Mouse (Mus musculus) limb, embryonic 10.5 days (tissue): Measurements from ENCODE around the gene Atrn. TPM values are rescaled to one million over a fixed set of nuclear protein-coding genes. Genes with fewer than 3 reads are reported as not detected.

ENCODE experiments used
- DNase-seq: peaks from one replicate; pipeline ENCODE4 v3.0.0-alpha.2; 2017; ENCODE audit warnings: low spot score
- H3K27ac ChIP-seq: fragments of 300-500 bp; sonication (generic); 2 replicates; pipeline ENCODE4 v1.5.1; 2016; ENCODE audit warnings: mild to moderate bottlenecking
- H3K27me3 ChIP-seq: fragments of 300-500 bp; sonication (generic); 2 replicates; pipeline ENCODE4 v1.6.1; 2016; ENCODE audit warnings: low read depth, mild to moderate bottlenecking; ENCODE audit not compliant: poor library complexity, severe bottlenecking
- H3K36me3 ChIP-seq: fragments of 300-500 bp; sonication (generic); 2 replicates; pipeline ENCODE4 v1.6.1; 2016; ENCODE audit warnings: mild to moderate bottlenecking, moderate library complexity
- H3K4me1 ChIP-seq: fragments of 300-500 bp; sonication (generic); 2 replicates; pipeline ENCODE4 v1.6.1; 2016
- H3K4me3 ChIP-seq: fragments of 300-500 bp; sonication (generic); 2 replicates; pipeline ENCODE4 v1.5.1; 2016; ENCODE audit warnings: mild to moderate bottlenecking, moderate library complexity
- H3K9me3 ChIP-seq: fragments of 300-500 bp; sonication (generic); replicated peaks from 2 replicates; pipeline ENCODE4 v1.6.1; 2016; ENCODE audit warnings: mild to moderate bottlenecking
- WGBS: fragments of 180-500 bp; shearing (Covaris S2); methylation state at CpG from one replicate; pipeline ENCODE4 v1.1.7; 2016; 5-methylcytosine and 5-hydroxymethylcytosine counted together
- polyA plus RNA-seq: library from polyadenylated mRNA; unstranded; fragments of >200 nt; fragmentation: Nextera tagmentation; extraction: Ambion mirVana; gene quantifications from 2 replicates; pipeline ENCODE4 v1.2.1, GENCODE M21; 2016

Atrn gene
- polyA plus RNA-seq, 1 experiment from 2014 or later = 6.9 TPM

DNA sequence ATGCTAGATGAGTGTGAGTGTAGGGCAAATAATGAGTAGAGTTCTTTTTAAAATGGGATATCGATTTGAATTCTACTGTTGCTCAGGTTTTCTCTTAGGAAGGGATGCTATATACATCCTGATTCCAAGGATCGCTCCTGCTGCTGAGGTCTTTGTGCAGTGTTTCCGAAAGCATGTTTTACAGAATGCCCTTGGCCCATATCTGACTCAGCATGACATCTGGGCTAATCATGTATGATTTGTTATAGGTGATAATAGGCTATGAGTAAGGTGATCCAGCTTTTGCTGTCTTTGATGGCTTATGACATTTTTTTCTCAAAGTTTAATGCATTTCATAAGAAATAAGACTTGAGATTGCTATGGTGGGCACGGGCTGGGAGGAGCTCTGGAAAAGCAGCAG lies 66.1 kb downstream of the Atrn start:
- H3K36me3 ChIP-seq = peaks cover 18% of the 10 kb centered on the region; the same call in 1 of the 2 replicates
- H3K9me3 ChIP-seq = no peaks in the 10 kb centered on the region
- H3K4me3 ChIP-seq = no peak overlapping the region
- no peak for DNase-seq
- H3K27me3 ChIP-seq = no peaks in the 10 kb centered on the region
- H3K27ac ChIP-seq = no peak overlapping the region
- H3K4me1 ChIP-seq = no peaks in the 10 kb centered on the region
- 96% methylated on average over 4 of the region's 4 CpGs for WGBS

DNA sequence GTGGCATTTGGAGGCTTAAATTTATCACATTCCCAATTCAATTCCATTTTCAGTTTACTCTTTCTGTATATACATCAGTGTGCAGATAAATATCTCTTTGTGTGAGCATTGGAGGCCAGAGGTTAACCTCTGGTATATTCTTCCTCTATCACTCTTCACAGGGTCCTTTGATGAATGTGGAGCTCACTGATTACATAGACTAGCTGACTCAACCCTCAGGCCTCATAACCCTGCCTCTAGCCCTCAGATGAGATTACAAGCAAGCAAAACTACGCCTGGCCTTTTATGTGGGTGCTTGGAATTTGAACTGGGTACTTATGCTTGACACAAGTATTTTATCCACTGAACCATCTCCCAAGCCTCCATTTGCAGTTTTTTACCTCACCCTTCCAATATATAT lies 68.6 kb downstream of the Atrn start:
- H3K27ac ChIP-seq = no peak overlapping the region
- no peaks in the 10 kb centered on the region for H3K4me1 ChIP-seq
- H3K4me3 ChIP-seq = no peak overlapping the region
- H3K27me3 ChIP-seq = no peaks in the 10 kb centered on the region
- H3K9me3 ChIP-seq = no peaks in the 10 kb centered on the region
- 82% methylated on average over 1 of the region's 1 CpGs for WGBS
- DNase-seq = no peak
- peaks cover 22% of the 10 kb centered on the region; the same call in 1 of the 2 replicates for H3K36me3 ChIP-seq

- peaks cover 26% of the 10 kb centered on the region for H3K36me3 ChIP-seq
- H3K27ac ChIP-seq = no peak overlapping the region
- H3K9me3 ChIP-seq = no peaks in the 10 kb centered on the region
- no peaks in the 10 kb centered on the region for H3K27me3 ChIP-seq
- H3K4me3 ChIP-seq = no peak overlapping the region
- no peaks in the 10 kb centered on the region for H3K4me1 ChIP-seq
- DNase-seq = no peak
These were observed 71.3 kb downstream of the Atrn start for GRCm38 (mm10) chr2:130977589-130977988.

DNA sequence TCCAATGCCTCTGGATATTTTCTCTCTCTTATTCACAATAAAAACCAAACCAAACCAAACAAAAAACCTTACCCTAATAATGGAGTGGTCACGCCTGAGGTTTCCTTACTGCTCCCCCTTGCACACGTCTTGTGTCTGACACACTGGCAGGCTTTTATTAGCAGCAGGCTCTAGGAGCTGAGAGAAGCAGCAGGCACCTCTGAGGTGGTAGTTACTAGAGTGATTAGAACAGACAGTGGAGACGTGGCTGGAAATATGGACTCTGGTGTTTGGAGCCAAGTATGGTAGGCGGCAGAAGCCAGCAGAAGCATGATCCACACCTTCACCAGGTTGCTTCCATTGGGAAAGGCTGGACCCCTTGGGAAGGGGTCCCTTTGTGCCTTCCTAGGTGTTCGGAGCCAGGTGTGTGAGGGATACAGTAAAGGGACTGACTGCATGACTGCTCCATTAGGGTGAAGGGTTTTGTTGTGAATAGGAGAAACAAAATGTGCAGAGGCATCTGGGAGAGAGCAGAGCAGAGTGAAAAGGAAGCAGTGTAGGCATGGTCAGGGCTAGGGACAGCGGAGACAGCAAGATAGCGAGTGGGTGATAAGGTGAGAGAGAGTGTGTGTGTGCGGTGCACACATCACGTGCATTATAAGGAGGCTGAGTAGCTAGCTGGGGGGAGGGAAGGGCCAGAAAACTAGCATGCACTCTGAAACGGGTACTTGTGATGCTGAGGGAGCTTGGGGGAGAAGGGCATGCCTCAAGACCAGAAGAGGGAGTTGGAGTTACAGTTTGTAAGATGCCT lies 72.0 kb downstream of the Atrn start:
- WGBS = 82% methylated on average over 10 of the region's 10 CpGs
- H3K27me3 ChIP-seq = no peaks in the 10 kb centered on the region

DNA sequence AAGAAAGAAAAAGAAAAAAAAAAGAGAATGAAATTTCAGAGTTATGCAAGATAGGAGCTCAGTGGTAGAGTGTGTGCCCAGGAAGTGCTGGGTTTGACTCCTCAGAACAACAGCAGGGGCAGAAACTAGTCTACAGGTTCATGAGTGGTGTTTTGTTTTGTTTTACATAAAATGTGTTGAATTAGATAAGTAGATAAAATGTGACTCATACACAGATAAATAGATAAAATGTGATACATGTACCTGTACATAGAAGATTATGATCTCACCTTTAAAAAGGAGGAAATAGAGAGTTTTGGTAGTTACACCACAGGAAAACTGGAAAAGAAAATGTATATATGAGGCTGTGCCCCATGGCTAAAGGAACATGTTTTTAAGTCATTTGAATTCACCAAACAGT lies 72.8 kb downstream of the Atrn start:
- H3K27me3 ChIP-seq = no peaks in the 10 kb centered on the region

More for the DNA sequence above, 72.0 kb downstream of the Atrn start:
- no peaks in the 10 kb centered on the region for H3K4me1 ChIP-seq
- H3K4me3 ChIP-seq = no peak overlapping the region
- no peaks in the 10 kb centered on the region for H3K9me3 ChIP-seq
- DNase-seq = no peak
- H3K27ac ChIP-seq = no peak overlapping the region
- H3K36me3 ChIP-seq = peaks cover 31% of the 10 kb centered on the region

DNA sequence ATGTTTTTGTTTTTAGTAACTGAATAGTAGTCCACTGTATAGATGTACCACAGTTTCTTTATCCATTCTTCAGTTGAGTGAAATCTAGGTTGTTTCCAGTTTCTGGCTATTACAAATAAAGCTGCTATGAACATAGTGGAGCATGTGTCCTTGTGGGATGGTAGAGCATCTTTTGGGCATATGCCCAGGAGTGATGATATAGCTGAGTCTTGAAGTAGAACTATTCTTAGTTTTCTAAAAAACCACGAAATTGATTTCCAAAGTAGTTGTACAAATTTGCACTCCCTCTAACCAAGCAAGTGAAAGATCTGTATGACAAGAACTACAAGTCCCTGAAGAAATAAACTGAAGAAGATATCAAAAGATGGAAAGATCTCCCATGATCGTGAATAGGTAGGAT lies 86.5 kb downstream of the Atrn start:
- 90% methylated on average over 2 of the region's 2 CpGs for WGBS
- Histone ChIP-seq H3K4me1 (no peaks in the 10 kb centered on the region), H3K36me3 (peaks cover 12% of the 10 kb centered on the region; the same call in 1 of the 2 replicates), H3K27ac (no peak overlapping the region), H3K9me3 (no peaks in the 10 kb centered on the region), H3K27me3 (no peaks in the 10 kb centered on the region), H3K4me3 (no peak overlapping the region)
- DNase-seq = no peak

More for the DNA sequence above, 72.8 kb downstream of the Atrn start:
- Histone ChIP-seq H3K4me1 (no peaks in the 10 kb centered on the region), H3K4me3 (no peak overlapping the region), H3K9me3 (no peaks in the 10 kb centered on the region), H3K36me3 (peaks cover 24% of the 10 kb centered on the region), H3K27ac (no peak overlapping the region)
- DNase-seq = no peak

GRCm38 (mm10) chr2:131009123-131009522 lies 102.8 kb downstream of the Atrn start:
- no peak overlapping the region for H3K27ac ChIP-seq
- no peak for DNase-seq
- H3K27me3 ChIP-seq = no peaks in the 10 kb centered on the region
- H3K9me3 ChIP-seq = no peaks in the 10 kb centered on the region
- peaks cover 27% of the 10 kb centered on the region for H3K36me3 ChIP-seq
- H3K4me3 ChIP-seq = no peak overlapping the region
- no peaks in the 10 kb centered on the region for H3K4me1 ChIP-seq
- 89% methylated on average over 2 of the region's 2 CpGs for WGBS

GRCm38 (mm10) chr2:131010566-131010965 lies 104.3 kb downstream of the Atrn start:
- Histone ChIP-seq H3K36me3 (peaks cover 23% of the 10 kb centered on the region), H3K4me3 (no peak overlapping the region), H3K27ac (no peak overlapping the region), H3K27me3 (no peaks in the 10 kb centered on the region), H3K9me3 (no peaks in the 10 kb centered on the region), H3K4me1 (no peaks in the 10 kb centered on the region)
- 79% methylated on average over 1 of the region's 1 CpGs for WGBS
- DNase-seq = no peak

GRCm38 (mm10) chr2:131025230-131025629 lies 118.9 kb downstream of the Atrn start:
- 94% methylated on average over 2 of the region's 2 CpGs for WGBS
- no peak overlapping the region for H3K4me3 ChIP-seq
- H3K27ac ChIP-seq = no peak overlapping the region
- DNase-seq = no peak
- peaks cover 33% of the 10 kb centered on the region for H3K36me3 ChIP-seq
- H3K27me3 ChIP-seq = no peaks in the 10 kb centered on the region
- no peaks in the 10 kb centered on the region for H3K4me1 ChIP-seq
- no peaks in the 10 kb centered on the region for H3K9me3 ChIP-seq

- H3K27me3 ChIP-seq = no peaks in the 10 kb centered on the region
- H3K4me1 ChIP-seq = no peaks in the 10 kb centered on the region
- H3K4me3 ChIP-seq = no peak overlapping the region
- H3K36me3 ChIP-seq = peaks cover 28% of the 10 kb centered on the region
- 84% methylated on average over 3 of the region's 3 CpGs for WGBS
- no peak for DNase-seq
- no peak overlapping the region for H3K27ac ChIP-seq
- H3K9me3 ChIP-seq = no peaks in the 10 kb centered on the region
These were observed 120.6 kb downstream of the Atrn start for GRCm38 (mm10) chr2:131026941-131027340.

DNA sequence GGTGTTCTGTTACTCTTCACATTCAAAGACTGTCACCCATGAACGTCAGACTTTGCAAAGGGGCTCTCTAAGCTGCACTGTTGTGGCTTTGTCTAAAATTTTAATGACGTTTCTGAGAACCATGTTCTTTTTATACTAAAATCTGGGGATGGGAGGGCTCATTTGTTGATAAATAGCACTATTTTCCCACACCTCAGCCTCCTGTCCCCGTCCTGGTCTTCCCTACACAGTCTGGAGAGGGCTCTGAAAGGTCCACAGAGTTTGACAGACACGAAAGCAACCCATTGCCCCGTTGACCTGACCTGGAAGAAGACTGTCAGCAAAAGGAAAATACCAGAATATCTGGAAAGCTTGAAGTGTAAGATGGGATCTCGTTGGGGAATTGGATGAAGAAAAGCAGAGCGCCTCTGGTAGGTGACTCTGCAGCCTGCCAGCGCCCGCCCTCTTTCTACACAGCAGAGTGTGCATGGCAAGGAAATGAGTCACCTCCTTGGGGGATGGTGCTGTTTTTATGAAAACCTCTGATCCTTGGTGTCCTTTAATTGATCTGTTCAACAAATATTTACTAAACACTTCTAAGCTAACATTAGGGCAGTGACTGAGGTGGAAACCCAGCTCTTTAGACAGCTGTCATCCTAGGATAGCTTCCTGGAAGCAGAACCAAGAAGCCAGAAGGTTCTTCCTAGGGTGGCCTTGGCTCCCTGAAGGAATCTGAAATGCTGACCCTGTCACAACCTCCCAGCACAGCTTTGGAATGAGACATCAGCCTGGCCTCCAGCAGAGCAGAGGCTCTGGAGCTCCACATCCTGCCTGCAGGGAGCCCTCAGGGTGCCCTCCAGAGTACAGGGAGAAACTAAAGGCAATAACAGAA lies 123.0 kb downstream of the Atrn start:
- Histone ChIP-seq H3K4me1 (no peaks in the 10 kb centered on the region), H3K27me3 (no peaks in the 10 kb centered on the region), H3K36me3 (peaks cover 8% of the 10 kb centered on the region), H3K4me3 (no peak overlapping the region), H3K27ac (no peak overlapping the region), H3K9me3 (no peaks in the 10 kb centered on the region)
- DNase-seq = no peak
- 72% methylated on average over 9 of the region's 9 CpGs for WGBS

- Histone ChIP-seq H3K4me1 (no peaks in the 10 kb centered on the region), H3K36me3 (0 out of 2 replicates have a peak, but pooled peaks cover 6% of the 10 kb centered on the region), H3K27ac (no peak overlapping the region), H3K27me3 (no peaks in the 10 kb centered on the region), H3K4me3 (no peak overlapping the region), H3K9me3 (no peaks in the 10 kb centered on the region)
- DNase-seq = no peak
- 92% methylated on average over 2 of the region's 2 CpGs for WGBS
These were observed 124.3 kb downstream of the Atrn start for GRCm38 (mm10) chr2:131030561-131030960.

DNA sequence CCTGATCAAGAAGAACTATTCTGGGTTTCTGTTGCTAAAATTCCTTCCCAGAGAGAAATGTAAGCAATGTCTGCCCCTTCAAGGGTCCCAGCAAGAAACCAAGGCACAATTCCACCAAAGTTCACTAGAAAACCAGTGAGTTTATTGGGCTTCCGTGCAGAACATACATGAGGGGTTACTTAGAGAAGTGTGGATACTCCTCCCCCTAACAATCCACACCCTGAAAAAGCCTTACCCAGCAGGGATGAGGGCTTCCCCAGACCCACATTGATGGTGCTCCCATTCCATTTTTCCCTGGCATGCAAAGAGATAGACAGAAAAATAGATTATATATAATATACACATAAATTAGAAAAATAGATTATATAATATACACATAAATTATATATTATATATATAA lies 124.7 kb downstream of the Atrn start:
- 0 out of 2 replicates have a peak, but pooled peaks cover 2% of the 10 kb centered on the region for H3K36me3 ChIP-seq
- 97% methylated on average over 1 of the region's 1 CpGs for WGBS
- H3K9me3 ChIP-seq = no peaks in the 10 kb centered on the region
- H3K4me3 ChIP-seq = no peak overlapping the region
- H3K27ac ChIP-seq = no peak overlapping the region
- no peaks in the 10 kb centered on the region for H3K4me1 ChIP-seq
- no peak for DNase-seq
- H3K27me3 ChIP-seq = peaks cover 2% of the 10 kb centered on the region; the same call in 1 of the 2 replicates
